Mouse (Mus musculus): ENCODE results near the gene Skp1a.
"Not testable (repeated sequence)": the region's sequence is repeated elsewhere in the genome, so short reads cannot be mapped to it uniquely, and the experiment has no call there.

GRCm38 (mm10) chr11:52221921-52222320 is 9.9 kb upstream of the Skp1a start:
- not testable (repeated sequence) for TF ChIP-seq GATA2 (IDR thresholded peaks at IDR 0.05; ENCODE audit: borderline replicate concordance, low read depth, low read length); POLR2AphosphoS5 (IDR thresholded peaks at IDR 0.05; ENCODE audit: insufficient replicate concordance, low read depth, low read length)
